Mouse (Mus musculus): ENCODE measurements at regions not wholly inside any gene's neighbourhood (a gene's known extent, or its start where the extent isn't known, plus 50 kb on each side); places are given as distances from the start of the nearest gene placed in this dataset.

DNA sequence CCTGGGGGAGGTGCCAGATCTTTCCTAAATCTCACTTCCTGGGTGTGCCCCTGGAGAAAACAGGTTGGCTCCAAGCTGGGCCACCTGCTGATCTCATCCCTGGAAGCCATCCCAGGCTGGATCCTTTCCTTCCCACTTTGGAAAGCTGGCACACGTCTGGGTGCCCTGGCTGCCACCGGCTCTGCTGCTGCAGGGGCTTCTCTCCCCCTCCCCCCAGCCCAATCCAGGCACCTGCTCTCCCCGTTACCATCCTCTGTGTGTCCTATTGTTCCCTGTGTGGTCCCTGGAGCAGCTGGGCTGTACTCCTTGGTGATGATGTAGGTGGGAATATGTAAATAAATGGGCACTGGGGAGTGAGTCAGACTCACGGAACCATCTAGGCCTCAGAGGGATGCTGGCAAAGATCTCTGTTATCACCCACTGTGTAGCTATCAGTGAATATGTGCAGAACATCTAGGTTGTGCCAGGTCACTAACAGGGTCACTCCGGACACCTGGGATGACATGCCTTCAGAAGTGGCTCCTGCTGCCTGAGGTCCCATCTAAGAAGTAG, 130.4 kb downstream of the Trim29 start:
- Histone ChIP-seq H3K4me1 (peaks cover 3% of the 10 kb centered on the region; the same call in 1 of the 2 replicates), H3K27me3 (no peaks in the 10 kb centered on the region), H3K4me2 (replicated peaks) (no peak overlapping the region), H3K36me3 (no peaks in the 10 kb centered on the region), H3K27ac (no peak overlapping the region), H3K9me3 (replicated peaks) (no peaks in the 10 kb centered on the region), H3K9ac (no peak overlapping the region), H3K4me3 (no peak overlapping the region)
- 62% methylated on average over 5 of the region's 5 CpGs for WGBS
- ATAC-seq (ENCODE audit: low FRiP score): no peak

DNA sequence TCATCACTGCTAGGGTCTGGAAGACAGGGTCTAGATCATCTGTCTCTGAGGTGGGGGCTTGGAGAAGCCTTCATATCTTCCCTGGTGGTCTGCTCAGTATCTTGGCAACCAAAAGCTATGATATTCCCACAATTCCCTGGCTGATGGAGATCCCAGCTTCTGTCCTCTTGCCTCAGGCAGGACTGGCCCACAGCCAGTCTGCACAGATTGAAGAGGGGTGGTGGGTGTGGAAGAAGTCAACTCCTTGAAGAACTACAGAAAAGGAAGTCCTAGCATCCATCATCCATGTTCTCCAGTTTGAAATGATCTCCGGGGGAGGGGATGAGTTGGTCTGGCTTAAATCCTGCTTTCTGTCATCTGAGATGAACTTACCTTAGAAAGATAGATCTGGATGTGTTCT, 134.8 kb downstream of the Trim29 start:
- ATAC-seq (ENCODE audit: low FRiP score): no peak
- no peak overlapping the region for H3K4me3 ChIP-seq
- H3K27ac ChIP-seq: no peak overlapping the region
- no peak overlapping the region for H3K9ac ChIP-seq
- peaks cover 3% of the 10 kb centered on the region; the same call in 1 of the 2 replicates for H3K4me1 ChIP-seq
- no peaks in the 10 kb centered on the region for H3K9me3 ChIP-seq (replicated peaks)
- whole genome bisulfite sequencing: 91% methylated on average over 1 of the region's 1 CpGs
- H3K27me3 ChIP-seq: no peaks in the 10 kb centered on the region
- no peak overlapping the region for H3K4me2 ChIP-seq (replicated peaks)
- no peaks in the 10 kb centered on the region for H3K36me3 ChIP-seq

DNA sequence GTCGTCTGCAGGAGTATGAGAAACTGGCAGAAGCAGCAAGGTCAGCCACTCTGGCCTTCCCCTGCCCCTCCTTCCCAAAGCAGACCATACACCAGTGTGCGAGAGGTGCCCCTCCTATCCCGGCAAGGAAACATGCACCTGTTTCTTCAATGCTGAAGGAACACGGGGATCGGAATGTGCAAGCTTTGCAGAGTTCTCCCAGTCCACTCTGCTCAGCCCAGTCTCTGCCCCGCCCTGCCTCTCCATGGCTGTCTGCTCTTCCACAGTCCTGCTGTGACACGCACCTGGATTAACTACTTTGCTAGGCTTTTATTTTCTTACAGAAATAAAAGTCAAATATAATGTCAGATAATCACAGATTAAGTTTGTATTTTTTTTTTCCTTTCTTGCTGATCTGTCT, 136.7 kb downstream of the Trim29 start:
- H3K9ac ChIP-seq: no peak overlapping the region
- no peak for ATAC-seq (ENCODE audit: low FRiP score)
- no peaks in the 10 kb centered on the region for H3K4me1 ChIP-seq
- no peaks in the 10 kb centered on the region for H3K36me3 ChIP-seq
- H3K27me3 ChIP-seq: peaks cover 9% of the 10 kb centered on the region
- H3K4me2 ChIP-seq (replicated peaks): no peak overlapping the region
- H3K4me3 ChIP-seq: no peak overlapping the region
- no peak overlapping the region for H3K27ac ChIP-seq
- no peaks in the 10 kb centered on the region for H3K9me3 ChIP-seq (replicated peaks)
- WGBS: 72% methylated on average over 7 of the region's 7 CpGs

DNA sequence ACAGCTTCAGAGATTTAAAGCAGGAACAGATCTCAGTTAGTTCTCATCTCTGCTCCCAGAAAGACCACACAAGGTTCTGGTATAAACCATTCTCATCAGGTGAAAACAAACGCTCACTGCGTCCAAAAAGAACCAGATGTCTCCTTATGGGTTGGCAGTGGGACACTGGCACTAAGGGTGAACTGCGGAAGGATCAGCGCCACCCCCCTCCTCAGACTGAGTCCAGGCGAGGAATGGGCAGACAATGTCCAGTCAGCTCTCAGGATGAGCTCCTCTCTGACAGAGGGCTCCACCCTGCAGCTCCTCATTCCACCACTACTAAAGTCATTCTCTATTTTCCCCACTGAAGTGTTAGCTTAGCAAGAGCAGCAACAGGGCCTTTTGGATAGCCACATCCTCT, 138.3 kb downstream of the Trim29 start:
- Histone ChIP-seq H3K36me3 (no peaks in the 10 kb centered on the region), H3K4me1 (peaks cover 9% of the 10 kb centered on the region), H3K9me3 (replicated peaks) (no peaks in the 10 kb centered on the region), H3K4me2 (replicated peaks) (no peak overlapping the region), H3K4me3 (no peak overlapping the region), H3K27ac (no peak overlapping the region), H3K27me3 (peaks cover 25% of the 10 kb centered on the region), H3K9ac (no peak overlapping the region)
- no peak for ATAC-seq (ENCODE audit: low FRiP score)
- WGBS: 83% methylated on average over 5 of the region's 5 CpGs

DNA sequence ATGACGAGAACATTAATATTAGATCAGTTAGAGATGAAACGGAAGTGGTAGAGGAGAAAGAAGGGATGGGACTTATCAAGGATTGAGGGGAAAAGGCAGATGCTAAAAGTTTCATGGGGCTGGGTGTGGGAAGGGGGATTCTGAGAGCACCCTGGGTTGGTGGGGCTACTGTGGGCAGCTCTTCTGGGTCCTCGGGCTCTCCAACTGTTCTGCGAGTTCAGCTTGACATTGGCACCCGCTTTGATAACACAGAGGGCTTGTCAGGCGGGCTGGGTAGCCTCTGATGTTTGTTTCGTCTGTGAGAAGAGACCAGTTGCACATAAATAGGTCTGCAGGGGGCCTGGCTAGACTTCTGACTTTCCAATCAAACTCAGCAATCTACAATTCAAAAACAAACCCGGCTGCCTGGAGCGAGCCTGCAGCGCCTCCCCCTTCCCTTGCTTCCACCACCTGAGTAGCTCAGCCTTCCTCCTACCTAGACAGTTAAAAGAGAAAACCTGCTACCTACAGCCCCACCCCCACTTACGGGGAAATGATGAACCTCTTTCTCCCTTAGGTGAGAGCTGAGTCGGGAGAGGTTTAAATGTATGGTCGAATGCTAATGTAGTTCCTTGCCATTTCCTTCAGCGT, 143.4 kb downstream of the Trim29 start:
- ATAC-seq (ENCODE audit: low FRiP score): no peak
- WGBS: 3% methylated on average over 14 of the region's 14 CpGs
- H3K27ac ChIP-seq: no peak overlapping the region
- H3K9me3 ChIP-seq (replicated peaks): no peaks in the 10 kb centered on the region
- no peak overlapping the region for H3K4me3 ChIP-seq
- no peaks in the 10 kb centered on the region for H3K36me3 ChIP-seq
- H3K27me3 ChIP-seq: peaks cover 48% of the 10 kb centered on the region
- H3K4me2 ChIP-seq (replicated peaks): peak overlapping the region; percentile 30
- H3K9ac ChIP-seq: no peak overlapping the region
- H3K4me1 ChIP-seq: peaks cover 17% of the 10 kb centered on the region

DNA sequence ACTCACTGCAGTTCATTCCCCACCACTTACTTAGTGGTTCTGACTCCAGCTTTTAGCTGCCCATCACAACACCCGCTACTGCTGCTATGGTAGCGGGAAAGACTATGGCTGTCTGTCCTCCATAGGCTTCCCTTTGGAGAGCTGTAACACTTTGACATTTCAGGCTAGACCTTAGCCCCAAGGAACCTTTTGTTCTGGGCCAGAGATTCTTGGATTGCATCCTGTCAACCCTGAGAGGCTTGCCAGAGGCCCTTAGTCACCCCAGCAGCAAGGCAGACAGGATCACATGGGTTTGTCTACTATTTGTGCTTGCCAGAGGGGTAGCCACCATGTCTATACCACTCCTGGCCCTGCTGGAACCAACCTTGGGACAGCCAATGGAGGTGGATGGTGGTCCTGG, 147.1 kb downstream of the Trim29 start:
- no peaks in the 10 kb centered on the region for H3K9me3 ChIP-seq (replicated peaks)
- H3K4me2 ChIP-seq (replicated peaks): no peak overlapping the region
- peaks cover 35% of the 10 kb centered on the region for H3K27me3 ChIP-seq
- peaks cover 17% of the 10 kb centered on the region for H3K4me1 ChIP-seq
- no peak overlapping the region for H3K27ac ChIP-seq
- no peak for ATAC-seq (ENCODE audit: low FRiP score)
- no peak overlapping the region for H3K9ac ChIP-seq
- WGBS: 90% methylated on average over 2 of the region's 2 CpGs
- H3K36me3 ChIP-seq: no peaks in the 10 kb centered on the region
- no peak overlapping the region for H3K4me3 ChIP-seq

DNA sequence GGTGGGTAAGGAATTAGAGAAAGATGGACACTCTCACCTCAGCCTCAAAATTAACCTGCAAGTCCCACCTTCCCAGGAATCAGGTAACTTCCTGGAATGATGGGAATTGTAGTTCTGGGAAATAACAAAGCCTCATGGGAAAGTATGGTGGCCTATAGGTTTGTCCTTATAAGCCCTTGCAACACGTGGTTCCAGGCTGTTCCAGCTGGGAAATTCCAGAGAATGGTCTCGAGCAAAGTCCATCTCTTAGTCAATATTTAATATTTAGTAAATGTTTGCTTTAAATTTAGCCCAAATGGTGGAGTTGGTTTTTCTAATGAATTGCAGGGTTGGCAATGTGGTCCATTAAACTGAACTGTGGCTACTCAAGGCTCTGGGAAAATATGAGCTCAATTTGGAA, 150.5 kb downstream of the Trim29 start:
- H3K36me3 ChIP-seq: no peaks in the 10 kb centered on the region
- no peak for ATAC-seq (ENCODE audit: low FRiP score)
- H3K27ac ChIP-seq: no peak overlapping the region
- WGBS: 64% methylated on average over 2 of the region's 2 CpGs
- 0 out of 2 replicates have a peak, but pooled peaks cover 2% of the 10 kb centered on the region for H3K4me1 ChIP-seq
- no peak overlapping the region for H3K9ac ChIP-seq
- no peak overlapping the region for H3K4me2 ChIP-seq (replicated peaks)
- H3K9me3 ChIP-seq (replicated peaks): no peaks in the 10 kb centered on the region
- H3K27me3 ChIP-seq: peaks cover 5% of the 10 kb centered on the region; the same call in 1 of the 2 replicates
- no peak overlapping the region for H3K4me3 ChIP-seq

DNA sequence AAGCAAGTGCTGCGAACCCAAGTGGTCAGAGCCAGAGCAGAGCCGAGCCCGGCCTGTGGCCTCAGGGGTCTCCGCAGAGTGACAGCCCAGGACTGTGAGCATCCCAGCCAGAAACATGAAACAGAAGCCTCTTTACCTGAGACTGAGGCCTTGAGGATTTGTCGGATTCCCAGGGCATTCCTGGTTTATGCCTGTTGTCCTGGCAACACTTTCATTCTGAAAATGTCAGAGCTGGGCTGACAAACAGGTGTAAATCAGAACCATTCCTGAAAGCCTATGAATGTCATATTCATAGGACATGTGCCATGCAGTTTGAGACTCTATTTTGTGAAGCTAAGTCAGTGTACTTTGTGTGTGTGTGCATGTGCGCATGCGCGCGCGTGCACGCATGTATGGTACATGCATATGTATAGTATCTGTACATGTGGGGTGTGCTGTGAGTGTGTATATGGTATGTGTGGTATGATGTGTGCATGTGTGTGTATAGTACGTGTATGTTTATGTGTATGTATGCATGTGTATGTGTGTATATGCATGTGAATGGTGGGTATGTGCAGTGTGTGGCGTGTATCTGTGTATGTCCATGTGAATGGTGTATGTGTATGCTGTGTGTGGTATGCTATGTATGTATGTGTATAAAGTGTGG, 152.9 kb downstream of the Trim29 start:
- no peaks in the 10 kb centered on the region for H3K9me3 ChIP-seq (replicated peaks)
- 0 out of 2 replicates have a peak, but pooled peaks cover 6% of the 10 kb centered on the region for H3K4me1 ChIP-seq
- 88% methylated on average over 13 of the region's 13 CpGs for WGBS
- H3K9ac ChIP-seq: no peak overlapping the region
- H3K27me3 ChIP-seq: no peaks in the 10 kb centered on the region
- ATAC-seq (ENCODE audit: low FRiP score): no peak
- H3K4me2 ChIP-seq (replicated peaks): no peak overlapping the region
- H3K36me3 ChIP-seq: no peaks in the 10 kb centered on the region
- no peak overlapping the region for H3K4me3 ChIP-seq
- H3K27ac ChIP-seq: no peak overlapping the region

DNA sequence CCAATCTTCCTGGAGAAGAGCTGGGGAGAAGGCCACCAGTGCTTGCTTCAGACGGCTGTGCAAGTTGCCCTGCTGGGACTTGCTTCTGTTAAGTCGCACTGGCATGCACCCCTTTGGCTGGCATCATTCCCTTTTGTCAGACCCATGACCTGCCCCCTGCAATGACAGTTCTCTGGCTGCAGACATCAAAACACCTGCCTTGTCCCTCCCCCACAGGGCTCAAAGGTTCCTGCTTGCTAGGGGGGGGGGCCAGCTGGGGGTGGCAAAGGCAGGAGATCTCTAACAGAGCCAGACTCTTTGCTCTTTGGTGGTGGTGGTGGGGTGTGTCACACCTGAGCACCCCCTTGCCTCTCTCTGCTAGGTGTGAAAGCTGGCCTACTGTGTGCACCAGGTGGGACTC, 154.5 kb downstream of the Trim29 start:
- Histone ChIP-seq H3K4me2 (replicated peaks) (no peak overlapping the region), H3K9ac (no peak overlapping the region), H3K4me3 (no peak overlapping the region), H3K36me3 (no peaks in the 10 kb centered on the region), H3K9me3 (replicated peaks) (no peaks in the 10 kb centered on the region), H3K27ac (no peak overlapping the region), H3K4me1 (0 out of 2 replicates have a peak, but pooled peaks cover 6% of the 10 kb centered on the region), H3K27me3 (peaks cover under 1% of the 10 kb centered on the region; the same call in 1 of the 2 replicates)
- WGBS: 37% methylated on average over 2 of the region's 2 CpGs
- no peak for ATAC-seq (ENCODE audit: low FRiP score)

DNA sequence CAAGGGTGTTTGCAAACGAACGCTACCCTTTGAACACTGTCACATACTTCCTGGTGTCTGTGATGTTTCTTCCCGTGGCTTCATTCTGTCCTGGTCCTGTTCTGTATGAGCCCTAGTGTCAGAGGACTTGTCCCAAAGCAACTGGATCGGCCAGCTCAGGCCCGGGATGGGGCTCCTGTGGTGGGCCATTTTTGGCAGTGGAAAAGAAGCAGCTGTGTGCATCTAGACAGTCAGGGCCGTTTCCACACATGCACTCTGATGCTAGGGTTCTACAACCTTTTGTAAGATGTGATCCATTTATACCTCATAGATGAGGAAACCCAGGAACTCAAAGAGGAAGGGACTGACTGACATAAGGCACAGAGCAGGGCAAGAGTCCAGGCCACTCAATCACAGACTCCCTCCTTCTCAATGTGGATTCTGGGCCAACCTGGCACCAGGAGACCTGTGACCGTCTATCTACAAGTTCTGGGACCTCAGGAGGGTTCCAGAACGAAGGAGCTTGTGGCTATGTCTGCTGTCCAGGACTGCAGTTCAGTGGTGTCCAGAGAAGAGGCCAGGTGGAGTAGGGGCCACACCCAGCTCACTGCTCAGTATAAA, 155.2 kb downstream of the Trim29 start:
- H3K9me3 ChIP-seq (replicated peaks): no peaks in the 10 kb centered on the region
- no peaks in the 10 kb centered on the region for H3K36me3 ChIP-seq
- WGBS: 67% methylated on average over 8 of the region's 8 CpGs
- no peak overlapping the region for H3K9ac ChIP-seq
- no peak overlapping the region for H3K4me3 ChIP-seq
- H3K27ac ChIP-seq: no peak overlapping the region
- 0 out of 2 replicates have a peak, but pooled peaks cover 6% of the 10 kb centered on the region for H3K4me1 ChIP-seq
- peaks cover 3% of the 10 kb centered on the region; the same call in 1 of the 2 replicates for H3K27me3 ChIP-seq
- H3K4me2 ChIP-seq (replicated peaks): no peak overlapping the region
- ATAC-seq (ENCODE audit: low FRiP score): no peak

DNA sequence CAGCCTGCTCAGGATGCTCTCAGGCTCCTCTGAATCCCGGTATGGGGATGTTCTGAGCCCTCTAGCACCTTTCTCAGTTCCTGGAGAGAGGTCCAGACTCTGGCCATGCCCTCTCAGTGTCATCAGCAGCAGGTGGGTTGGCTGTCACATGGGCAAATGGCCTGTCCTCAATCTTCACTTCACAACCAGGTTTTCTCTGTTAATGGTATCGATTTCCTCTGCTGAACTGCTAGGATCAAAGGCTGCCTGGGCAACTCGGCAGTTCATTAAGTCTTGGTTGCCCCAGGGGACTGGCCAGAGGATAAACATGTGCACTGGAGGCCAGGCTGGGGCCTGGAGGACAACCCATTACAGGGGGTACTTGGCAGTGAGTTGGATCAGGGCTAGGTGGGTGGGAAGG, 156.2 kb downstream of the Trim29 start:
- Histone ChIP-seq H3K9ac (no peak overlapping the region), H3K27ac (no peak overlapping the region), H3K4me2 (replicated peaks) (no peak overlapping the region), H3K27me3 (peaks cover 3% of the 10 kb centered on the region; the same call in 1 of the 2 replicates), H3K9me3 (replicated peaks) (no peaks in the 10 kb centered on the region), H3K4me3 (no peak overlapping the region), H3K36me3 (no peaks in the 10 kb centered on the region), H3K4me1 (0 out of 2 replicates have a peak, but pooled peaks cover 6% of the 10 kb centered on the region)
- no peak for ATAC-seq (ENCODE audit: low FRiP score)
- WGBS: 51% methylated on average over 3 of the region's 3 CpGs

DNA sequence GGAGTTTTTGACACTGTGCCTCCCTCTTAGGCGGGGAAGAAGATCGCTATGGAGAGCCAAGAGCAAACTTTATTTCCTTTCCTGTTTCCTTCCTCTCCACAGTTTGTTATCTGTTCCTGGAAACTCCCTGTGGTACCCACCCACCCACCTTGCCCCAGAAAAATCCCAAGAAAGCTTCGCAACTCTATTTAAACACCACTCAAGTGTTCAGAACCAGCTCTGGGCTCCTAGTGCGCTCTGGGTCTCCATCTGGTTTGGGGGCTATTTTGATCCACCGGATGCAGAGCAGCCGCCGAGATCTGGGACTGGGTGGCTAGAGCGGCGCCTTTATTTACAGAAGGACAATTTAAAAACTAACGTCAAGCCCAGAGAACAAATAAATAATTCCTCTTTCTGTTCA, 158.6 kb downstream of the Trim29 start:
- H3K36me3 ChIP-seq: no peaks in the 10 kb centered on the region
- H3K9me3 ChIP-seq (replicated peaks): no peaks in the 10 kb centered on the region
- H3K4me3 ChIP-seq: no peak overlapping the region
- H3K4me1 ChIP-seq: peaks cover 12% of the 10 kb centered on the region
- no peak overlapping the region for H3K4me2 ChIP-seq (replicated peaks)
- no peak overlapping the region for H3K9ac ChIP-seq
- no peak for ATAC-seq (ENCODE audit: low FRiP score)
- WGBS: 88% methylated on average over 10 of the region's 10 CpGs
- peaks cover 3% of the 10 kb centered on the region; the same call in 1 of the 2 replicates for H3K27me3 ChIP-seq
- H3K27ac ChIP-seq: no peak overlapping the region
